Mouse (Mus musculus) heart, embryonic 13.5 days (tissue): ENCODE data around the gene Nr2f2. TPM values are rescaled to one million over a fixed set of nuclear protein-coding genes. Genes with fewer than 3 reads are reported as not detected.

Experiments used
- ATAC-seq: fragments of 200-750 bp; cut with Nextera tagmentation; 2 replicates; pipeline ENCODE4 v1.8.0; 2017; ENCODE audit warnings: moderate TSS enrichment; ENCODE audit not compliant: insufficient number of reproducible peaks, low FRiP score, low TSS enrichment; ENCODE audit errors: extremely low read depth
- H3K27ac ChIP-seq: fragments of 300-500 bp; sonication (generic); replicated peaks from 2 replicates; pipeline ENCODE4 v1.5.1; 2015; ENCODE audit warnings: moderate library complexity, mild to moderate bottlenecking, inconsistent platforms
- H3K27me3 ChIP-seq: fragments of 300-500 bp; sonication (generic); replicated peaks from 2 replicates; pipeline ENCODE4 v1.6.1; 2015; ENCODE audit warnings: mild to moderate bottlenecking, inconsistent platforms
- H3K36me3 ChIP-seq: fragments of 300-500 bp; sonication (generic); 2 replicates; pipeline ENCODE4 v1.6.1; 2015; ENCODE audit warnings: mild to moderate bottlenecking, inconsistent platforms
- H3K4me1 ChIP-seq: fragments of 300-500 bp; sonication (generic); 2 replicates; pipeline ENCODE4 v1.6.1; 2015; ENCODE audit warnings: inconsistent platforms
- H3K4me2 ChIP-seq: fragments of 300-500 bp; sonication (generic); 2 replicates; pipeline ENCODE4 v1.6.1; 2015; ENCODE audit warnings: inconsistent platforms, mild to moderate bottlenecking, moderate library complexity
- H3K4me3 ChIP-seq: fragments of 300-500 bp; sonication (generic); 2 replicates; pipeline ENCODE4 v1.5.1; 2015; ENCODE audit warnings: moderate library complexity, mild to moderate bottlenecking, inconsistent platforms
- H3K9ac ChIP-seq: fragments of 300-500 bp; sonication (generic); 2 replicates; pipeline ENCODE4 v1.6.1; 2015; ENCODE audit warnings: inconsistent platforms, mild to moderate bottlenecking, moderate library complexity
- H3K9me3 ChIP-seq: fragments of 300-500 bp; sonication (generic); 2 replicates; pipeline ENCODE4 v1.6.1; 2016; ENCODE audit warnings: inconsistent platforms
- WGBS: fragments of 180-500 bp; shearing (Covaris S2); methylation state at CpG from one replicate; pipeline ENCODE4 v1.1.7; 2015; ENCODE audit warnings: mixed read lengths; 5-methylcytosine and 5-hydroxymethylcytosine counted together
- polyA plus RNA-seq: library from polyadenylated mRNA; unstranded; fragments of >200 nt; fragmentation: Nextera tagmentation; extraction: Ambion mirVana; gene quantifications from 2 replicates; pipeline ENCODE4 v1.2.1, GENCODE M21; 2015

Nr2f2 gene
- polyA plus RNA-seq, 1 experiment from 2014 or later = 27.3 TPM

- H3K27ac ChIP-seq = peak overlapping the region; percentile 98
- H3K4me1 ChIP-seq = peaks cover 17% of the 10 kb centered on the region
- peaks cover 50% of the 10 kb centered on the region for H3K27me3 ChIP-seq
- no peak for ATAC-seq
- H3K4me3 ChIP-seq = peak overlapping the region; percentile 80
- 14% methylated on average over 17 of the region's 17 CpGs for WGBS
- H3K9me3 ChIP-seq = no peaks in the 10 kb centered on the region
- H3K36me3 ChIP-seq = peaks cover 28% of the 10 kb centered on the region
- H3K9ac ChIP-seq = peak overlapping the region; percentile 97
- H3K4me2 ChIP-seq = peak overlapping the region; percentile 82
Measured at GRCm38 (mm10) chr7:70357516-70358019, 9.0 kb downstream of the Nr2f2 start.

- H3K27me3 ChIP-seq = peaks cover 53% of the 10 kb centered on the region
- no peaks in the 10 kb centered on the region for H3K9me3 ChIP-seq
- peaks cover 14% of the 10 kb centered on the region; the same call in 1 of the 2 replicates for H3K4me1 ChIP-seq
- H3K36me3 ChIP-seq = peaks cover 28% of the 10 kb centered on the region
- peak overlapping the region; percentile 97 for H3K9ac ChIP-seq
- WGBS = 45% methylated on average over 3 of the region's 3 CpGs
- no peak for ATAC-seq
- H3K4me2 ChIP-seq = peak overlapping the region; percentile 82
- H3K27ac ChIP-seq = peak overlapping the region; percentile 68
- peak overlapping the region; percentile 80 for H3K4me3 ChIP-seq
Measured at GRCm38 (mm10) chr7:70356691-70357515, 9.6 kb downstream of the Nr2f2 start.

GRCm38 (mm10) chr7:70355691-70356568 lies 10.6 kb downstream of the Nr2f2 start:
- H3K27ac ChIP-seq = peak overlapping the region; percentile 68
- no peaks in the 10 kb centered on the region for H3K9me3 ChIP-seq
- peak overlapping the region; percentile 82 for H3K4me2 ChIP-seq
- H3K9ac ChIP-seq = peak overlapping the region; percentile 97
- H3K27me3 ChIP-seq = peaks cover 53% of the 10 kb centered on the region
- peaks cover 28% of the 10 kb centered on the region for H3K36me3 ChIP-seq
- no peak for ATAC-seq
- peaks cover 14% of the 10 kb centered on the region; the same call in 1 of the 2 replicates for H3K4me1 ChIP-seq
- 29% methylated on average over 5 of the region's 5 CpGs for WGBS
- H3K4me3 ChIP-seq = peak overlapping the region; percentile 80

- H3K27me3 ChIP-seq = peaks cover 55% of the 10 kb centered on the region
- peaks cover 16% of the 10 kb centered on the region for H3K4me1 ChIP-seq
- no peaks in the 10 kb centered on the region for H3K9me3 ChIP-seq
- peak overlapping the region; percentile 80 for H3K4me3 ChIP-seq
- ATAC-seq = no peak
- peak overlapping the region; percentile 97 for H3K9ac ChIP-seq
- H3K36me3 ChIP-seq = peaks cover 28% of the 10 kb centered on the region
- WGBS = 16% methylated on average over 2 of the region's 2 CpGs
- H3K4me2 ChIP-seq = peak overlapping the region; percentile 82
- peak overlapping the region; percentile 50 for H3K27ac ChIP-seq
Measured at GRCm38 (mm10) chr7:70355357-70355620, 11.2 kb downstream of the Nr2f2 start.

- H3K36me3 ChIP-seq = peaks cover 28% of the 10 kb centered on the region
- H3K4me2 ChIP-seq = peak overlapping the region; percentile 82
- peaks cover 60% of the 10 kb centered on the region for H3K27me3 ChIP-seq
- WGBS = 25% methylated on average over 14 of the region's 14 CpGs
- H3K9ac ChIP-seq = peak overlapping the region; percentile 97
- peak overlapping the region; percentile 50; the same call in 1 of the 2 replicates for H3K27ac ChIP-seq
- no peaks in the 10 kb centered on the region for H3K9me3 ChIP-seq
- peak overlapping the region; percentile 80 for H3K4me3 ChIP-seq
- 0 out of 2 replicates have a peak, but pooled peaks have one; percentile 5 for ATAC-seq
- peaks cover 16% of the 10 kb centered on the region for H3K4me1 ChIP-seq
Measured at GRCm38 (mm10) chr7:70354606-70355356, 11.8 kb downstream of the Nr2f2 start.

GRCm38 (mm10) chr7:70353151-70353550 lies 13.4 kb downstream of the Nr2f2 start:
- peaks cover 30% of the 10 kb centered on the region for H3K4me1 ChIP-seq
- 15% methylated on average over 4 of the region's 4 CpGs for WGBS
- peaks cover 71% of the 10 kb centered on the region for H3K27me3 ChIP-seq
- peaks cover 28% of the 10 kb centered on the region for H3K36me3 ChIP-seq
- peak overlapping the region; percentile 67 for H3K4me3 ChIP-seq
- ATAC-seq = no peak
- peak overlapping the region; percentile 87 for H3K4me2 ChIP-seq
- peak overlapping the region; percentile 90 for H3K9ac ChIP-seq
- H3K27ac ChIP-seq = no peak overlapping the region; the same call in 1 of the 2 replicates
- no peaks in the 10 kb centered on the region for H3K9me3 ChIP-seq

- whole genome bisulfite sequencing = 19% methylated on average over 3 of the region's 3 CpGs
- Histone ChIP-seq H3K4me2 (peak overlapping the region; percentile 87), H3K36me3 (peaks cover 26% of the 10 kb centered on the region), H3K27ac (peak overlapping the region; percentile 90), H3K9me3 (no peaks in the 10 kb centered on the region), H3K27me3 (peaks cover 71% of the 10 kb centered on the region), H3K4me3 (peak overlapping the region; percentile 67), H3K4me1 (peaks cover 31% of the 10 kb centered on the region), H3K9ac (peak overlapping the region; percentile 90)
- ATAC-seq = no peak
Measured at GRCm38 (mm10) chr7:70352617-70353016, 13.9 kb downstream of the Nr2f2 start.

GRCm38 (mm10) chr7:70351981-70352560 lies 14.5 kb downstream of the Nr2f2 start:
- Histone ChIP-seq H3K9me3 (no peaks in the 10 kb centered on the region), H3K27ac (peak overlapping the region; percentile 90), H3K36me3 (peaks cover 22% of the 10 kb centered on the region), H3K27me3 (peaks cover 71% of the 10 kb centered on the region), H3K4me3 (peak overlapping the region; percentile 67), H3K9ac (peak overlapping the region; percentile 90), H3K4me2 (peak overlapping the region; percentile 87), H3K4me1 (peaks cover 35% of the 10 kb centered on the region)
- 6% methylated on average over 1 of the region's 1 CpGs for WGBS
- ATAC-seq = no peak

GRCm38 (mm10) chr7:70350781-70351551 lies 15.6 kb downstream of the Nr2f2 start:
- H3K4me1 ChIP-seq = peaks cover 45% of the 10 kb centered on the region
- H3K27me3 ChIP-seq = peaks cover 71% of the 10 kb centered on the region
- H3K36me3 ChIP-seq = peaks cover 11% of the 10 kb centered on the region
- WGBS = 1% methylated on average over 48 of the region's 55 CpGs
- peak overlapping the region; percentile 90 for H3K9ac ChIP-seq
- peak overlapping the region; percentile 90 for H3K27ac ChIP-seq
- no peaks in the 10 kb centered on the region for H3K9me3 ChIP-seq
- H3K4me3 ChIP-seq = peak overlapping the region; percentile 67
- no peak; the same call in 1 of the 2 replicates for ATAC-seq
- peak overlapping the region; percentile 87 for H3K4me2 ChIP-seq
